Mouse (Mus musculus) right cerebral cortex, postnatal 14 days (tissue): ENCODE results near the gene Irs4.

Experiments used
- DNase-seq: peaks from one replicate; pipeline ENCODE4 v3.0.0; 2022

Gene Irs4

DNA sequence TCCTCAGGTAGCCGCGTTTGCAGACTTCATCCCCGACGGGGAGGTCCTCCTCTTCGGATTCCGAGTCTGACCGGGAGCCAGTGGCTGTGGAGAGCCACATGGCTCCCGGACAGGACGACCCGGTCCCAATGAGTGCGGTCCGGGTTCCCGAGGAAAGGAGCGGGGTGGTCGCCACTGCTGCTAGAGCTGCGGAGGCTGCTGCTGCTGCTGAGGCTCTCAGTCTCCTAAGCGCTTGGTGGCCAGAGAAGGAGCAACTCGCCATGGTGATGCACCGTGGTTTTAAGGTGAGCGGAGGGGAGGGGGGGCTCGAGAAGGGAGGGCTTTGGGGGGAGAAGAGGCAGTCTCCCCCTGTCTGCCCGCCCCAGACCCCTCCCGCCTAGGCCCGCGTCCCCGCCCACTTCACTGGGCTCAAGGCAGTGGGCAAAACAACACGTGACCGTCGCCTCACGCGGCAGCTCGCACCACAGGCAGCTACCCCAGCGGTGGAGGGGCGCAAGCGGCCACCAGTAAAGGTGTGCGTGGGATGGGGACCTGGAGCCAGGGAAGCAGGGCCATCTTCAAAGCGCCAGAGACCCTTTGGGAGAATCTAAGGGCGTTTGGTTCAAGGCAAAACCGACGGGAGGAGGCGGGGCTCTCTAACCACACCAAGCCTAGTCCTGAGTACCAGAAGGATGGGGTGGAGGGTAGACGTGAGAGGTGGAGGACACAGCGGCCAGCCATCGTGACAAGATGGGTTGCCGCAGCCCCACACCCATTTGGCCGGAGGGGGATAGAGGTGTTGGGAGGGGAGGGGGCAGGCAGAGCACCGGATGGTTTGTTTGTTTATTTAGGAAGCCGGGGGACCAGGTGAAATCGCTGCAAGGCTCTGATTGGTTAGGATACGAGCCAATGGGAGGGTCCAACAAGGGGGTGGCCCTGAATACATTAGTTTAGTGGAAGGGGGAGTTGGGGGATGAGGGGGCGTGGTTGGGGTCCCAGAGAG lies at the start of gene Irs4:
Gene Irs4 (minus strand): TSS at position 327 of the 982 bp plus-strand sequence.
- DNase-seq: no peak

- DNase-seq: no peak
These were observed 25.3 kb upstream of the Irs4 start for GRCm38 (mm10) chrX:141750360-141750759.

DNA sequence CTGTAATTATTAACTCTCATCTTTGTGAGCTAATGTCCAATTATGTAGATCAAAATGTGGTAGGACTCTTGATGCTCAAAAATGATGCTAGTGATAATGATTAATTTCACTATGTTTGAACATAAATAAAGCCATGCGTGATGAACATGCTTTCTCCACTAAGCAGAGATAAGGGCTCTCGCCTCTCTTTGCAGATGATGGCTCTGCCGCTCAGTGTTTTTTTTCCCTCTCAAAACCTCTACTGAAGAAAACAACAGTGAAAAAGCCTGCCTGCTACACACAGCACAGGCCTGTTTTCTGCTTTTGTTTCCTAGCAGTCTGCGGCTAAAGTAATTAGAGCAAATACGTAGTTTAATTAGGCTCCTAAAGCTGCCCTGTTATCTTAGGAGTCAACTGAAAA lies 4.5 kb upstream of the Irs4 start:
- DNase-seq: no peak

DNA sequence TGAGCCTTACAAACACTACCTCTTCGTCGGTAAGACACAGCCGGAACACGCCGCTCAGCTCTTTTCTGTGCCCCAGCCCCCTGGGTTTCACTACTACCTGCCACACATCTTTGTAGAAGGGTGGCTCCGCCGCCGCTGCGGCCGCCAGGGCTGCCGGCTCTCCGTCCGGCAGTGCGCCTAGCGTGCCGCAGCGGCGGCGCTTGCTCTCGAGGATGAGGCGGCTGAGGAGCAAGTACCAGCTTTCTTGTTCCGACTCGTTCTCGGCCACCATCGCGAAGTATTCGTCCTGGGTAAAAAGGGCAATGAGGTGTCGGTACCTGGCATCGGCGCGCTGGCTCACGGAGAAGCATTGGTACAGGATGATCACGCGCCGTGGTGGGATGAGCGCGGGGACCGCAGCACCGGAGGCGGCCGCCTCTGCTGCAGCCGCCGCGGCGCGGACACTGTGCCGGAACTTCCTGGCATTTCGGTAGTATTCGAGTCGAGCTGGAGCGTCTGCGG lies 622 bp downstream of the Irs4 start:
- DNase-seq: no peak

DNA sequence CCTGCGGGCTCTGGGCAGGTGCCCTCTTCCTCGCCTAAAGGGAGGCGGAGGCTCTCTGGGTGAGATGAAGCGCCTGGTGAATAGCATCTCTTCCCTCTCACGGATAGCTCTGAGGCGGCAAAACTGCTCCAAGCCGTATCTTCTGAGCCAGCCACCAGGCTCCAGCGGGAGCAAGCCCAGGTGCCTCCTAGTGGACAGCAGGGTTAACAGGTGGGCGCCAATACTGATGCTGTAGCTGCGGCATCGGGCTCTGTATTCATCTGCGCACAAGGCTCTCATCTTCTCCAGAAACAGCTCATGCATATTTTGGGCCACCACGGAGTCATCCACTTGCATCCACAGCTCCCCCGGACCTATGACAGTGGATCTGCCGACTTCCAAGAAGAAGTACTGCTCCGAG lies 1.1 kb downstream of the Irs4 start:
- no peak for DNase-seq

- no peak for DNase-seq
These were observed 3.3 kb downstream of the Irs4 start for GRCm38 (mm10) chrX:141721725-141722124.
